Mouse (Mus musculus): Measurements from ENCODE around the gene Pmm1. TPM values are rescaled to one million over a fixed set of nuclear protein-coding genes. Genes with fewer than 3 reads are reported as not detected.
"Not testable (repeated sequence)": the region's sequence is repeated elsewhere in the genome, so short reads cannot be mapped to it uniquely, and the experiment has no call there.

Gene Pmm1
- polyA plus RNA-seq, 2 experiments = 34.8 to 41.5 TPM

DNA sequence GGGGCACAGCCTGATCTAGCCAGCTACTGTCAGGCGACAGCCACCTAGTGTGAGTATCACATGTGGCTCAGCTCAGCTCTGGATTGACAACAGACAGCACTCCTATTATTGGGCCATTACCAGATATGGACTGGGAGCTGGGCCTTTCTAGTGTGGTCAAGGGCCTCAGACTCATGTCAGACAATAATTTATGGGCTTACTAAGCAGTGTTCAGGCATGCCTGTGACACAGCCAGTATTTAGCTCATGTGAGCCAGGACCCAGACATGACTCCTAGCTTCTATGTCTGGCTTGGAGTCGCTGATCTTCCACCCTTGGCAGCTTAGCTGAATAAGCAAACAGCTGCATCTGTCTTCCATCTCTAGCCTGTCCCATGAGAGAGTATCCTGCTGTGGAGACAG, 48.2 kb downstream of the Pmm1 start:
- H3K27me3 ChIP-seq (ENCODE audit: control insufficient read depth, insufficient read depth, low read length) = no peaks in the 10 kb centered on the region
- H3K4me3 ChIP-seq (replicated peaks; ENCODE audit: low read length) = no peak overlapping the region
- H3K4me1 ChIP-seq (ENCODE audit: control insufficient read depth, insufficient read depth, low read length) = no peaks in the 10 kb centered on the region
- ATAC-seq (ENCODE audit: low FRiP score, low read depth) (no peak), DNase-seq (ENCODE audit: low spot score) (no peak)
- no peak overlapping the region for H3K27ac ChIP-seq (replicated peaks; ENCODE audit: low read depth, low read length)
- no peak for TF ChIP-seq POLR2A (IDR thresholded peaks at IDR 0.05; ENCODE audit: borderline replicate concordance, extremely low read depth, insufficient read depth, insufficient read length)
- no peaks in the 10 kb centered on the region for H3K9me3 ChIP-seq (ENCODE audit: control insufficient read depth, low read length)
- peaks cover 97% of the 10 kb centered on the region for H3K36me3 ChIP-seq (ENCODE audit: control insufficient read depth, insufficient read depth, low read length)
- H3K9ac ChIP-seq (ENCODE audit: low read depth, low read length, severe bottlenecking) = no peak overlapping the region
- no peak overlapping the region for H3K4me2 ChIP-seq (replicated peaks; ENCODE audit: low read depth, low read length, severe bottlenecking)
- 90% methylated on average over 2 of the region's 2 CpGs for WGBS

DNA sequence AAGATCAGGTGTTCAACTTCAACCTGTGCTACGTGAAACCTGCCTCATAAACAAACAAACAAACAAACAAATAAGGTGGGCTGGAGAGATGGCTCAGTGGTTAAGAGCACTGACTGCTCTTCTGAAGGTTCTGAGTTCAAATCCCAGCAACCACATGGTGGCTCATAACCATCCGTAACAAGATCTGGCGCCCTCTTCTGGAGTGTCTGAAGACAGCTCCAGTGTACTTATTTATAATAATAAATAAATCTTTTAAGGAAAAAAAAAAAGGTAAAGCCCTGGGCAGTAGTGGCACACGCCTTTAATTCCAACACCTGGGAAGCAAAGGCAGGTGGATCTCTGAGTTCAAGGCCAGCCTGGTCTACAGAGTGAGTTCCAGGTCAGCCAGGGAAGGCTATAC, 52.0 kb downstream of the Pmm1 start:
- H3K4me1 ChIP-seq (ENCODE audit: control insufficient read depth, insufficient read depth, low read length); H3K9me3 ChIP-seq (ENCODE audit: control insufficient read depth, low read length); H3K27me3 ChIP-seq (ENCODE audit: control insufficient read depth, insufficient read depth, low read length); DNase-seq (ENCODE audit: low spot score); H3K27ac ChIP-seq (replicated peaks; ENCODE audit: low read depth, low read length); H3K4me2 ChIP-seq (replicated peaks; ENCODE audit: low read depth, low read length, severe bottlenecking); ATAC-seq (ENCODE audit: low FRiP score, low read depth); H3K4me3 ChIP-seq (replicated peaks; ENCODE audit: low read length); H3K9ac ChIP-seq (ENCODE audit: low read depth, low read length, severe bottlenecking): not testable (repeated sequence)
- WGBS = 90% methylated on average over 4 of the region's 4 CpGs
- H3K36me3 ChIP-seq (ENCODE audit: control insufficient read depth, insufficient read depth, low read length) = peaks cover 96% of the 10 kb centered on the region

GRCm38 (mm10) chr15:81907953-81908352, 52.8 kb downstream of the Pmm1 start:
- H3K4me3 ChIP-seq (replicated peaks; ENCODE audit: low read length) = no peak overlapping the region
- ATAC-seq (ENCODE audit: low FRiP score, low read depth) (no peak), DNase-seq (ENCODE audit: low spot score) (no peak)
- H3K27ac ChIP-seq (replicated peaks; ENCODE audit: low read depth, low read length) = no peak overlapping the region
- H3K27me3 ChIP-seq (ENCODE audit: control insufficient read depth, insufficient read depth, low read length) = no peaks in the 10 kb centered on the region
- peaks cover 94% of the 10 kb centered on the region for H3K36me3 ChIP-seq (ENCODE audit: control insufficient read depth, insufficient read depth, low read length)
- H3K4me1 ChIP-seq (ENCODE audit: control insufficient read depth, insufficient read depth, low read length) = no peaks in the 10 kb centered on the region
- TF ChIP-seq POLR2A (IDR thresholded peaks at IDR 0.05; ENCODE audit: borderline replicate concordance, extremely low read depth, insufficient read depth, insufficient read length) = no peak
- no peak overlapping the region for H3K9ac ChIP-seq (ENCODE audit: low read depth, low read length, severe bottlenecking)
- 97% methylated on average over 8 of the region's 8 CpGs for WGBS
- H3K4me2 ChIP-seq (replicated peaks; ENCODE audit: low read depth, low read length, severe bottlenecking) = no peak overlapping the region
- no peaks in the 10 kb centered on the region for H3K9me3 ChIP-seq (ENCODE audit: control insufficient read depth, low read length)

DNA sequence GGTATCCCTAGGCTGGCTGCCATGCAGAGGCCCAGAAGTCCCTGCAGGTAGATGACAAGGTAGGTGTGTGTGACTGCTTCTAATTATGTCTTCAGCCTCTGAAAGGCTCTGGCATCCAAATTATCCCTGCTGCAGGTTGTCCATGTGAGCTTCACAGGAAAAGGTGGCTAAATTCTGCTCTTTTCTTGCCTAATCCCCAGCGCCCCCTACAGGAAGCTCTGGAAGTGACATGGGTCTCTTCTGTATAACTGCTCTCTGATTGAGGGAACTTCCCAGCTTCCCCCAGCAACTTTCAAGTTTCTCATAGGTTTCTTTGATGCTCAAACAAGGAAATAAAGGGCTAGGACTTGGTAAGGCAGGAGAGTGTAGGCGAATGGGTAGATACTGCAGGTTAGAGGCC, 55.8 kb downstream of the Pmm1 start:
- WGBS = 40% methylated on average over 2 of the region's 2 CpGs
- ATAC-seq (ENCODE audit: low FRiP score, low read depth) = no peak
- H3K36me3 ChIP-seq (ENCODE audit: control insufficient read depth, insufficient read depth, low read length) = peaks cover 86% of the 10 kb centered on the region

More for the DNA sequence above, 55.8 kb downstream of the Pmm1 start:
- no peak overlapping the region for H3K4me2 ChIP-seq (replicated peaks; ENCODE audit: low read depth, low read length, severe bottlenecking)
- H3K9ac ChIP-seq (ENCODE audit: low read depth, low read length, severe bottlenecking) = no peak overlapping the region
- DNase-seq (ENCODE audit: low spot score) = peak; percentile 45
- no peaks in the 10 kb centered on the region for H3K4me1 ChIP-seq (ENCODE audit: control insufficient read depth, insufficient read depth, low read length)
- no peaks in the 10 kb centered on the region for H3K27me3 ChIP-seq (ENCODE audit: control insufficient read depth, insufficient read depth, low read length)
- no peaks in the 10 kb centered on the region for H3K9me3 ChIP-seq (ENCODE audit: control insufficient read depth, low read length)
- H3K27ac ChIP-seq (replicated peaks; ENCODE audit: low read depth, low read length) = no peak overlapping the region
- H3K4me3 ChIP-seq (replicated peaks; ENCODE audit: low read length) = no peak overlapping the region
- no peak for TF ChIP-seq POLR2A (IDR thresholded peaks at IDR 0.05; ENCODE audit: borderline replicate concordance, extremely low read depth, insufficient read depth, insufficient read length)

Other genes with a start within 250 kb of the Pmm1 start
- 61.9 and 70.8 TPM in 2 replicates for gene Zc3h7b, start 215.9 kb downstream of the Pmm1 start, polyA plus RNA-seq (2012; rRNA removed)
- gene Zc3h7b, start 215.9 kb downstream of the Pmm1 start, polyA plus RNA-seq (2014; fragmentation: Nextera tagmentation; extraction: Ambion mirVana) = 38.5 and 43.2 TPM in 2 replicates
- gene Rangap1, start 215.4 kb downstream of the Pmm1 start, polyA plus RNA-seq (2012; rRNA removed) = 69.7 and 74.3 TPM in 2 replicates
- gene Rangap1, start 215.4 kb downstream of the Pmm1 start, polyA plus RNA-seq (2014; fragmentation: Nextera tagmentation; extraction: Ambion mirVana) = 83.7 and 86.6 TPM in 2 replicates
- 45.7 and 49.2 TPM in 2 replicates for gene Tef, start 158.5 kb downstream of the Pmm1 start, polyA plus RNA-seq (2012; rRNA removed)
- gene Tef, start 158.5 kb downstream of the Pmm1 start, polyA plus RNA-seq (2014; fragmentation: Nextera tagmentation; extraction: Ambion mirVana) = 25.5 and 29.3 TPM in 2 replicates
- 23.7 and 28.1 TPM in 2 replicates for gene Tob2, start 102.1 kb downstream of the Pmm1 start, polyA plus RNA-seq (2012; rRNA removed)
- 23.4 and 24.7 TPM in 2 replicates for gene Tob2, start 102.1 kb downstream of the Pmm1 start, polyA plus RNA-seq (2014; fragmentation: Nextera tagmentation; extraction: Ambion mirVana)
- 91.7 and 96.8 TPM in 2 replicates for gene Phf5a, start 89.0 kb downstream of the Pmm1 start, polyA plus RNA-seq (2012; rRNA removed)
- 159 and 163 TPM in 2 replicates for gene Phf5a, start 89.0 kb downstream of the Pmm1 start, polyA plus RNA-seq (2014; fragmentation: Nextera tagmentation; extraction: Ambion mirVana)
- gene Aco2, start 88.6 kb downstream of the Pmm1 start, polyA plus RNA-seq (2012; rRNA removed) = 158 and 183 TPM in 2 replicates
- 127 and 134 TPM in 2 replicates for gene Aco2, start 88.6 kb downstream of the Pmm1 start, polyA plus RNA-seq (2014; fragmentation: Nextera tagmentation; extraction: Ambion mirVana)
- 20.5 and 25.0 TPM in 2 replicates for gene Polr3h, start 34.7 kb downstream of the Pmm1 start, polyA plus RNA-seq (2012; rRNA removed)
- gene Polr3h, start 34.7 kb downstream of the Pmm1 start, polyA plus RNA-seq (2014; fragmentation: Nextera tagmentation; extraction: Ambion mirVana) = 69.1 and 71.6 TPM in 2 replicates
- 16.2 and 23.6 TPM in 2 replicates for gene Csdc2, start 24.2 kb downstream of the Pmm1 start, polyA plus RNA-seq (2012; rRNA removed)
- 13.5 and 14.3 TPM in 2 replicates for gene Csdc2, start 24.2 kb downstream of the Pmm1 start, polyA plus RNA-seq (2014; fragmentation: Nextera tagmentation; extraction: Ambion mirVana)
- not detected in 2 replicates for gene 1700029P11Rik, start 19.6 kb upstream of the Pmm1 start, polyA plus RNA-seq (2012; rRNA removed)
- not detected in 2 replicates for gene 1700029P11Rik, start 19.6 kb upstream of the Pmm1 start, polyA plus RNA-seq (2014; fragmentation: Nextera tagmentation; extraction: Ambion mirVana)
- gene Xrcc6, start 26.9 kb upstream of the Pmm1 start, polyA plus RNA-seq (2012; rRNA removed) = 29.3 and 37.2 TPM in 2 replicates
- gene Xrcc6, start 26.9 kb upstream of the Pmm1 start, polyA plus RNA-seq (2014; fragmentation: Nextera tagmentation; extraction: Ambion mirVana) = 71.8 and 74.0 TPM in 2 replicates
- 30.5 and 34.8 TPM in 2 replicates for gene Desi1, start 72.9 kb upstream of the Pmm1 start, polyA plus RNA-seq (2012; rRNA removed)
- 26.3 and 29.8 TPM in 2 replicates for gene Desi1, start 72.9 kb upstream of the Pmm1 start, polyA plus RNA-seq (2014; fragmentation: Nextera tagmentation; extraction: Ambion mirVana)
- gene Snu13, start 86.7 kb upstream of the Pmm1 start, polyA plus RNA-seq (2012; rRNA removed) = 155 and 182 TPM in 2 replicates
- gene Snu13, start 86.7 kb upstream of the Pmm1 start, polyA plus RNA-seq (2014; fragmentation: Nextera tagmentation; extraction: Ambion mirVana) = 268 and 280 TPM in 2 replicates
- gene 4930407I10Rik, start 98.2 kb upstream of the Pmm1 start, polyA plus RNA-seq (2012; rRNA removed) = 0.01 TPM in 1 of 2 replicates, not detected in the other
- gene 4930407I10Rik, start 98.2 kb upstream of the Pmm1 start, polyA plus RNA-seq (2014; fragmentation: Nextera tagmentation; extraction: Ambion mirVana) = 0.06 TPM in 1 of 2 replicates, not detected in the other
- 0.14 and 0.16 TPM in 2 replicates for gene Mei1, start 109.1 kb upstream of the Pmm1 start, polyA plus RNA-seq (2012; rRNA removed)
- gene Mei1, start 109.1 kb upstream of the Pmm1 start, polyA plus RNA-seq (2014; fragmentation: Nextera tagmentation; extraction: Ambion mirVana) = 0.12 TPM in 1 of 2 replicates, not detected in the other
- 39.6 and 40.7 TPM in 2 replicates for gene Ccdc134, start 167.0 kb upstream of the Pmm1 start, polyA plus RNA-seq (2012; rRNA removed)
- 26.4 and 28.3 TPM in 2 replicates for gene Ccdc134, start 167.0 kb upstream of the Pmm1 start, polyA plus RNA-seq (2014; fragmentation: Nextera tagmentation; extraction: Ambion mirVana)
- gene Srebf2, start 186.3 kb upstream of the Pmm1 start, polyA plus RNA-seq (2012; rRNA removed) = 131 and 253 TPM in 2 replicates
- gene Srebf2, start 186.3 kb upstream of the Pmm1 start, polyA plus RNA-seq (2014; fragmentation: Nextera tagmentation; extraction: Ambion mirVana) = 122 and 125 TPM in 2 replicates

All from limb, embryonic 14.5 days (tissue).